Mouse (Mus musculus) activated CD4-positive, CD25-positive, alpha-beta regulatory T cell, adult 4 months (primary cell): ENCODE results near the gene Csk. TPM values are rescaled to one million over a fixed set of nuclear protein-coding genes. Genes with fewer than 3 reads are reported as not detected.

ENCODE experiments used
- ATAC-seq: one replicate; pipeline ENCODE4 v1.8.0; 2017
- polyA plus RNA-seq, 2 experiments: library from polyadenylated mRNA; unstranded; fragments of 100-300 nt; shearing (Covaris generic); gene quantifications; one replicate each; pipeline ENCODE4 v1.2.1; 2017

The Csk gene
- polyA plus RNA-seq, 2 experiments from 2014 or later: 118 to 146 TPM

- no peak for ATAC-seq
These were observed 16.2 kb downstream of the Csk start for GRCm38 (mm10) chr9:57637272-57637671.

- peak; percentile 70 for ATAC-seq
These were observed 19.9 kb downstream of the Csk start for GRCm38 (mm10) chr9:57633481-57634024.

GRCm38 (mm10) chr9:57629118-57629874 lies 24.1 kb downstream of the Csk start:
- peak; percentile 44 for ATAC-seq

GRCm38 (mm10) chr9:57628717-57629116 lies 24.7 kb downstream of the Csk start:
- no peak for ATAC-seq

DNA sequence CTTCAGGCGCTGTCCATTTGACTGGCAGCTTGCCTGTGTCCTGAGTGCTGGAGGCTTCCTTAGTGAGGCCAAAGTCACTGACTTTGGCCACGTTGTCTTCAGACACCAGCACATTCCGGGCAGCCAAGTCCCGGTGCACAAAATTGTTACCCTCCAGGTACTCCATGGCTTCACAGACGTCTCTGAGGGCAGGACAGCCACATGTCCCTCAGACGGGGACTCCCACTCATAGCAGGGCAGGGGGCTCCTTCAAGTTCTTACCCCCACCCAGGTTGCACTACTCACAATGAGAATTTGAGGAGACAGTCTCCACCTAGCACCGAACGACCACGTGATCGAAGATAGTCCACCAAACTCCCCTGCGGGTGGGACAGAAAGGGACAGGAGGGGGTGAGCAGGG lies 25.5 kb downstream of the Csk start:
- no peak for ATAC-seq

GRCm38 (mm10) chr9:57627191-57627590 lies 26.2 kb downstream of the Csk start:
- ATAC-seq: no peak

GRCm38 (mm10) chr9:57625674-57626500 lies 27.5 kb downstream of the Csk start:
- ATAC-seq: no peak

GRCm38 (mm10) chr9:57624295-57624694 lies 29.1 kb downstream of the Csk start:
- ATAC-seq: no peak

GRCm38 (mm10) chr9:57620674-57621073 lies 32.8 kb downstream of the Csk start, which contains the start of gene Lman1l:
Lman1l (minus strand) TSS chr9:57620774.
- ATAC-seq: no peak

DNA sequence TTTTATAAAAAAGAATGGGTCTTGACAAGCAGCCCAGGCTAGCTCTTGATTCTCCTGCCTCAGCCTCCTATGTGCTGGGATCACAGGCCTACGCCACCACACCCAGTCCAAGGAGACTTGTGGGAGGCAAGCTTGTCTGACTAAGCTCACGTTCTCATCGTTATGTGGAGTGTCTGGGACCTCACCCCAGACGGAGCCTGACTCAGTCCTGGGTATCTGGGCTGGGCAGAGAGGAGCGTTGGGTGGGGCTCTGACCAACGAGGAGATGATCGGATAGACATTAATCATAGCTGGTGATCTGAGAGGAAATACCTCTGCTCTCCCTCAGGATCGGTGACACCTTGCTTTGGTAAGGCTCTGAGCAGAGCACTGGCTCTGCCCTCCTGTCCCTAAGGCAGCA lies 34.6 kb downstream of the Csk start:
- no peak for ATAC-seq

DNA sequence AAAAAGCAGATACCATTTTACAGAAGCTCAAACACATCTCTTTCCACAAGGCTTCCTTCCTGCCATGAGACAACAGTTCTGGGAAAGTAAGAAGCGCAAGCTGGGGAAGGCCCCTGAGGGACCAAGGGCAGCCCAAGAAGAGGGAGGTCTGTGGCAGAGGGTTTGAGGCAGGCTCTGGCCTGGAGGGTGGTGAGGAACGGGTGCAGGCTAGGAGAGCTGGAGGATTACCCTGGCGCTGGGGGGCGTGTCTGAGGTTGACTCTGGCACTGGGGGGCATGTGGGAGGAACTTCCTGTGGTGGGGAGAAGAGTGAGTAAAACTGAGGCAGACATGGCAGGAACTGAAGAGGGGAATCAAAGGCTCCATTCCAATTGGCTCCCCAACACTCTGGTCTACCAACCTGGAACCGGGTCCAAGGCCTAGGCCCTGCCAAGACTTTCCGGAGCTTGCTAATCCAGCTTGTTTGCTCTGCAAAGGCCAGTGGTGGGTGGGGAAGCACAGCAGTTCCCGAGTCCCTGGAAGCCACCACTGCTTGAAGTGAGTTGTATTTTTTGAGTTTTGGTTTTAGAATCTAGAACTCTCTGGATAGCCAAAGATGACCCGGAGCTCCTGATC lies 35.8 kb downstream of the Csk start:
- ATAC-seq: no peak

GRCm38 (mm10) chr9:57614786-57615185 lies 38.6 kb downstream of the Csk start:
- ATAC-seq: no peak

GRCm38 (mm10) chr9:57613975-57614374 lies 39.5 kb downstream of the Csk start:
- ATAC-seq: no peak

GRCm38 (mm10) chr9:57612587-57612986 lies 40.8 kb downstream of the Csk start:
- ATAC-seq: no peak

DNA sequence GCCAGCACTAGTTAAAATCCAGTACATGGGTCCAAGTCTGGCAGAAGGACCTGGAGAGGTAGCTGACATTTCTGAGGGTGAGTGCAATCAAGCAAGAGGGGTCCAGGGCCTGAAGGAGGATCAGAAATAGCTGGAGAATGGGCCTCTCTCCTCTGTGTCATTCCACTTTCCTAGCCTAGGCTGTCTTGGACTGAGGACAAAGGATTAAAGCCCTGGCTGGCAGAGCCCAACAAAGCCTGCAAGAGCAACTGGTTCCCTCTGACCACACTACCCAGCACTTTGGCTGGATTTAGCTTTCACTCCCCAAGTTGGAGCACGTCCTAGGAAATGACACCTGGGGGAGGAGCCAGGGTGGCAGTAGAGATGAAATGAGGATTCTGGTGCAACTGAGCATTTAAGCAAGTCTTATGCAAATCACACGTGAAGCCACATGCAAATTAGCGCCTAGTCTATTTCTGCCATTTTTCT lies 43.0 kb downstream of the Csk start:
- ATAC-seq: no peak

- ATAC-seq: no peak
These were observed 43.6 kb downstream of the Csk start for GRCm38 (mm10) chr9:57609803-57610202.

DNA sequence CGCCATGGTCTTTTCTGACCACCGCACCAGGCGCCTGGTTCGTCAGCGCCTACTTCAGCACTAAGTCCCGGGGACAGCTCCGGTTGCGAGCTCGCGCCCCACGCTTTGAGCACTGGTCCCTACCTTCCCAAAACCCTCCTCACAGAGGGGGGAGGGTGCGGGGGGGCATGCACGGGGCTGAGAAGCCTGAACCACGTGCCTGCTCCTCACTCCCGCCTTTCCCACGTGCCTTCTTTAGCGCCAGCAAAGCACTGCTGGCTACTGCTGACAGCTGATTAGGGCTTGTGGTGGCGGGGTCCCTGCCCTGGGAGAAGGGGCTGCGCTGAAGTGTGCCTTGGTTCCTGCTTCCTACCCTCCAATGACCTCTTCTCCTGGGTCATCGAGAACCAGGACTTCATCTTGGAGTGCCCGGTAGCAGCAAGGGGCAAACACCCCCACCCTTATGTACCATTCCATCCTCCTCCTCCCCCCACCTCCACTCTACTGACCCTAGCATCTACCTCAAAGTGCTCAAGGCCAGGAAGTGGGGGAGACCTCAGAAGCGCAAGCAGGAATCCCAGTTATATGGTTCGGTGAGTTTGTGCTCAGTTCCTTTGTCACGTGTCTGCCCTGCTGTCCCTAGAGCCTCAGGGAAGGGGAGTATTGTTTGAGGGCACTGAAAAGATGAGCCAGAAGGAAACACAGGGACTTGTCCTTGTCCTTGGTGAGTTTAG lies 47.1 kb downstream of the Csk start, which contains the start of gene Cplx3:
Gene Cplx3 (minus strand): TSS at position 143 of the 713 bp plus-strand sequence.
- ATAC-seq: no peak

GRCm38 (mm10) chr9:57605503-57605902 lies 47.9 kb downstream of the Csk start:
- ATAC-seq: no peak

- no peak for ATAC-seq
These were observed 48.6 kb downstream of the Csk start for GRCm38 (mm10) chr9:57604875-57605274.

DNA sequence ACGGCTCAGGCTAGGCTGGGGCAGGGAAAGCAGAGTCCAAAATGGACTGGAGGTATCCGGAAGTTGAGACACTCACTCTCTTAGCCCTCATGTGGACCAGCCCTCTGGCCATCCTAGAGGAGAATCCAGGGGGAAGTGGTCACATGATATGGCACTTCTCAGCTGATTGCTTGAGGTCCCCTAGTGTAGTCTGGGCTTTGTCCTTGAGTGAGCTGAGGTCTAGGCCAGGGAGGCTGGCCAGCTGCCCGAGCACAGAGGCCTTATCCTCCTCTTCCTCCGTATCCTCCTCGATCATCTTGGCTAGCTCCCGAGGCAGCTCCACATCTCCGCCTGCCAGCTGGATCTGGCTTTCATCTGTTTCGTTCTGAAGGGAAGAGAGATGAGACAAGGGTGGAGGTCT lies 51.3 kb downstream of the Csk start:
- no peak for ATAC-seq

DNA sequence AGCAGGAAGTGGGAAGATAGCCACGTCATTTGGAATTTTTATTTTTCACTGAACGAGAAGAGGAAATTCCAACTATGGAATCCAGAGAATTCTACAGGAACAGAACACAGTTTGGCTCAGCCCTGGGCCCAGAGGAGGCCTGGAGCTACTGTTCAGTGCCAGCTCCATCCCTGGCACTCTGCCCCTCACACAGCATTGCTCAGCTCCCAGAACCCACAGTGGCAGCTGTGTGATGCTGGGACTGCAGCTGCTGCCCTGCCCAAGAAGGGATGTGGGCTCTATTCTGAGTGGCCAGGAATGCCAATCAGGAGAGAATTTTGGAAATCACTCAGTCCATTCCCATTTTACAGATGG lies 52.1 kb downstream of the Csk start:
- ATAC-seq: no peak

- ATAC-seq: no peak
These were observed 52.6 kb downstream of the Csk start for GRCm38 (mm10) chr9:57600620-57601352.
